Mouse (Mus musculus): ENCODE measurements at regions not wholly inside any gene's neighbourhood (a gene's known extent, or its start where the extent isn't known, plus 50 kb on each side); places are given as distances from the start of the nearest gene placed in this dataset.

DNA sequence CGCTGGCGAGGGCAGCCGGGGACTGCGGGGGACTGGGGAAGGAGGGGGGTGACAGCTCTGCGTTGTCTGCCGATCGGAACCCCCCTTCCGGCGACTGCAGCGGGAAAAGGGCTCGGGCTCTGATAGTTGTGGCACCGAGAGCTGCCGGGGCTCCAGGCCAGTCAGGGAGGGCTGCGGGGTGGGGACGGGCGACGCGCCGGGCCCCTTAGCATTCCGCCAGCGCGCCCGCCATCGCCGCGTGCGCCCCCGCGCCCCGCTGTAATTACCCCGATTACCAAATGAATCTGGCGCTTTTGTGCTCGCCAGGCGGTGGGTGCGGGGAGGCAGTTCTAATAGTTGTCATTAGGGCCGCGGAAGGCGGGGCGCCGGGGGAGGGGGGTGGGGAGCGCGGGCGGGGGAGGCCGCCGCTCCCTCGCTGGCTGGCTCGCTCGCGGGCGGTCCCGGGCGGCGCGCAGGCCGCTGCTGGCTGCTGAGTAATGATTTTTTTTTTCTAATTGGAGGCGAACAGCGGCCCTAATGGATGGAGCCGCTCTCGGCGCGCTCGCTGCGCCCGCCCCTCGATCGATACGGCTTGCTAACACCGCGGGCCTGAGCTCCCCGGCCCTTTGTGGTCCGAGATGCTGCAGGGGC is 352.8 kb downstream of the Bcor start:
- DNase-seq (ENCODE audit: low spot score in 2 of 2) = peak; percentile 46 to 58
- intact Hi-C loops (cut with DNase I) = loop anchor here (5.0 to 10.0 kb wide), 3 partner anchors 143 to 270 kb away; no protein-coding TSS in a partner anchor

GRCm38 (mm10) chrX:11807883-11808262 is 352.3 kb downstream of the Bcor start:
- intact Hi-C loops (cut with DNase I) = loop anchor here (5.0 to 10.0 kb wide), 3 partner anchors 143 to 269 kb away; no protein-coding TSS in a partner anchor
- DNase-seq (ENCODE audit: low spot score in 2 of 2) = no peak

GRCm38 (mm10) chrX:11808911-11809310 is 351.2 kb downstream of the Bcor start:
- DNase-seq (ENCODE audit: low spot score in 2 of 2) = no peak
- intact Hi-C loops (cut with DNase I) = loop anchor here (5.0 to 10.0 kb wide), 3 partner anchors 144 to 268 kb away; no protein-coding TSS in a partner anchor

GRCm38 (mm10) chrX:11814861-11815260 is 345.3 kb downstream of the Bcor start:
- no peak for DNase-seq (ENCODE audit: low spot score in 2 of 2)
- intact Hi-C loops (cut with DNase I) = no loop called here

- DNase-seq (ENCODE audit: low spot score in 2 of 2) = no peak
- intact Hi-C loops (cut with DNase I) = no loop called here
These were observed 344.3 kb downstream of the Bcor start for GRCm38 (mm10) chrX:11815864-11816263.

- DNase-seq (ENCODE audit: low spot score in 2 of 2) = no peak
- intact Hi-C loops (cut with DNase I) = no loop called here
These were observed 341.5 kb downstream of the Bcor start for GRCm38 (mm10) chrX:11818634-11819033.

DNA sequence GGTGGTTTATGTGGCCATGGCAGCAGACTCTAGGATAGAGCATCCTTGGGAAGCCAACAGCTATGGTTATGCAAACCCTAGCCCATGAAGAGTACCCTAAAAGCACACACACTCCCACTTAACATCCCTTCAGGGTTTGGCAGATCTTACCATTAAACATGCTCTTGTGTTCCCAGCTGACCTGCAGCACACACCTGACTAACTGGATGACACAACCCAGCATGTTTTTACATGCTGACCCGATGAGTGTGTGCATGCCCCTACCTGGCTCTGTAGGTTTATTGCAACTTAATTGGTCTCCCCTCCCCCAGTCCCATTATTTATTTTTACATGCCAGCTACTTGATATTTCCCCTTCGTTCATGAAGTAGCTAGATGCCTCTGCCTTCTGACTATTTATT is 339.0 kb downstream of the Bcor start:
- intact Hi-C loops (cut with DNase I) = no loop called here
- no peak for DNase-seq (ENCODE audit: low spot score in 2 of 2)

GRCm38 (mm10) chrX:11821880-11822768 is 338.0 kb downstream of the Bcor start:
- intact Hi-C loops (cut with DNase I) = no loop called here
- DNase-seq (ENCODE audit: low spot score in 2 of 2) = no peak

DNA sequence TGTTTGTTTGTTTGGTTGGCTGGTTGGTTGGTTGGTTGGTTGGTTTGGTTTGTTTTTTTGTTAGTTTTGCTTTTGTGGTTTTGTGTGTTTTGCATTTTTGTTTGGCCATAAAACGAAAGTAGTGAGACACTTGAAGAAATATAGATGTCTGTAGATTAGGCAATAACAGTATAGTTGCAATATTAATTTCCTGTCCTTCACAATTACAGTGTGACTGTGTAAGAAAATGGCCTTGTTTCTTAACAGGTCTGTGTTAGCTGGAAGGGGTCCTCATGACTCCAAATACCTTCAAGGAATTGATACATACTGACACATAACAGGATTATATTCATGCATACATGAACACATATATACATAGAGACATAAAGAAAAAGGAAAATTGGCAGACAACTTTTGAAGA is 334.2 kb downstream of the Bcor start:
- intact Hi-C loops (cut with DNase I) = no loop called here
- no peak for DNase-seq (ENCODE audit: low spot score in 2 of 2)

- DNase-seq (ENCODE audit: low spot score in 2 of 2) = no peak
- intact Hi-C loops (cut with DNase I) = no loop called here
These were observed 333.3 kb downstream of the Bcor start for GRCm38 (mm10) chrX:11826737-11827408.

GRCm38 (mm10) chrX:11829411-11830002 is 330.6 kb downstream of the Bcor start:
- DNase-seq (ENCODE audit: low spot score in 2 of 2) = no peak
- intact Hi-C loops (cut with DNase I) = no loop called here

DNA sequence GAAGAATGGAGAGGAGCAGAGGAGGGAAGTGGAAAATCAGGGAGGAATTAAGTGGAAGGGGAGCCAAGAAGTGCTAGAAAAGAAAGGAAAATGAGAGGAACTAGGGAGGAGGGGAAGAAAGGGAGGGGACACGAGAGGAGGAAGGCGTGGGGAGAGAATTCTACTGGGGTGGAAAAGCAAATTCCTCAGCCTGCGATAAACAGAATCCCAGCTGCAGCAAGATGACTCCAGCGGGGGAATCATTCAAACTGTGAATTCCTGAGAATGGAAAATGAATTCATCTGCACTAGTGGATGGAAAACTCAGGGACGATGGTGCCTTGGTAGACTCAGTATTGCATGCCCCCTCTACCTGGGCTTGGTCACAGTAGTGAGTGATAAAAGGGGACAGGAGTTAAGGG is 322.6 kb downstream of the Bcor start:
- DNase-seq (ENCODE audit: low spot score in 2 of 2) = no peak
- intact Hi-C loops (cut with DNase I) = no loop called here

DNA sequence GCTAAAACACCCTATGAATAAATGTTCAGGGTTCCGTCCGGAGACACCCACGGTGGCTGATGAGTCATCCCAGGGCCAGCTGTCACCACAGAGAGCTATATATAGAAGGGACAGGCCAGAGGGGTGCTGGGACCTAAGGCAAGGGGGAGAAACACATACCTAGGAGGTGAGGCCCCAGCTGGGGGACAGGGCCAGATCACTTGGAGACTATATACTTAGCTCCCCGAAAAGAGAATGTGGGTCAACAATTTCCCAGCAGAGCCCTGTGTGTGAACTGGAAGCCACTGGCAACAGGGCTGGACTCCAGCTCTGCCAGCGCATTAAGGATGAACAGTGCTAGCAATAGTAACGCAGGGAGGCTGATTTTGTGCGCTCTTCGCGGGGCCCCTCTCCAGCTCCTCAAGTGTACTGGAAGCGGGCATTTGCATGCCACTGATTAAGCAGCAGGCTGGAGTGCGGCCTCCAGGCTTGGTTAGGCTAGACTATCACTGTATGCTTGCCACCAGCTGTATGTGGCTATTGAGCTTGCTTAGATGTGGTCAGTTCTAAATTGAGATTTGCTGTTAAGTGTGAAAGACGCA is 320.4 kb downstream of the Bcor start:
- intact Hi-C loops (cut with DNase I) = no loop called here
- DNase-seq (ENCODE audit: low spot score in 2 of 2) = peak in 1 of 2 experiments; percentile 22

- intact Hi-C loops (cut with DNase I) = no loop called here
These were observed 319.7 kb downstream of the Bcor start for GRCm38 (mm10) chrX:11840319-11841035.

GRCm38 (mm10) chrX:11845566-11845965 is 314.6 kb downstream of the Bcor start:
- no peak for DNase-seq (ENCODE audit: low spot score in 2 of 2)
- intact Hi-C loops (cut with DNase I) = no loop called here

More at GRCm38 (mm10) chrX:11840319-11841035, 319.7 kb downstream of the Bcor start:
- no peak for DNase-seq (ENCODE audit: low spot score in 2 of 2)

DNA sequence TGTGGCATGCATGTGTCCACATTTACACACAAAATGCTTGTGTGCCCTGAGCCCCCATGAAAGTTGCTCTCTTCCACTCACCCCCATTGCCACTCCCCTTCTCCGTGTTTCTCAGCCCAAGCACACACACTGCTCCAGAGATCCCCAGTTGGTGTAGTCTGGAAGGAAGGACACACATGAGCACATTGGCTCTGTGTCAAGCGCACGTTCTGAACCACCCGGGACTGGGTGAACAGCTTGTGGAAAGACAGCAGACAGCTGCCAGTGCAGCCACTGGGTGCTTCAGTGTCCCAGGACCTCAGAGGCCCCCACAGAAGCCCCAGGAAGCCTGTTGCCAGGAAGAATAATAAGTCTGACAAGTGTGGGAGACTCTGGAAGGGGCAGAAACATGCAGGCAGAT is 304.2 kb downstream of the Bcor start:
- intact Hi-C loops (cut with DNase I) = no loop called here

GRCm38 (mm10) chrX:11859396-11859795 is 300.8 kb downstream of the Bcor start:
- intact Hi-C loops (cut with DNase I) = no loop called here
- DNase-seq (ENCODE audit: low spot score in 2 of 2) = peak; percentile 17 to 29

More for the DNA sequence above, 304.2 kb downstream of the Bcor start:
- no peak for DNase-seq (ENCODE audit: low spot score in 2 of 2)

GRCm38 (mm10) chrX:11861119-11861708 is 298.9 kb downstream of the Bcor start:
- no peak for DNase-seq (ENCODE audit: low spot score in 2 of 2)
- intact Hi-C loops (cut with DNase I) = no loop called here
